Mouse (Mus musculus): ENCODE results near the gene Zfp553.
A peak's percentile ranks its signal among the peaks of the same experiment; 100 is the strongest.

Zfp553 gene

GRCm38 (mm10) chr7:127270666-127271065, 37.8 kb downstream of the Zfp553 start:
- TF ChIP-seq GATA4 (IDR thresholded peaks at IDR 0.05; ENCODE audit: insufficient replicate concordance, low read length) = no peak

DNA sequence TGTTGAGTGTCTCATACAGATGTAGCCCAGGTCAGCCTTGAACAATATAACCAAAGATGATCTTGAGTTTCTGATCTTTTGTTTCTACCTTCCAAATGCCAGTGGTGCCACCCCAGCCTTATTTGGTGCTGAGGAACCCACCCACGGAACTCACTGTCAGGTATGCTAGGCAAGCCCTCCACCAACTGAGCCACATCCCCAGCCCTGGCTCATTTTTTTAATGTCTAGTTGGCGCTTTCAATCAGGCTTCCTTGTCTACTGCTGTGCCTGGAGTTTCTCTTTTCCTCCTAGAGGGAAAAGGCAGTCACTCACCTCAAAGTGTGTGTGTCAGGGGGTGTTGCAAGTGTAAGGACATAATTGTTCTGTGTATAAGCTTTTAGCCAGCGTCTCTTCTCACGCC, 38.2 kb downstream of the Zfp553 start:
- no peak for TF ChIP-seq GATA4 (IDR thresholded peaks at IDR 0.05; ENCODE audit: insufficient replicate concordance, low read length)

DNA sequence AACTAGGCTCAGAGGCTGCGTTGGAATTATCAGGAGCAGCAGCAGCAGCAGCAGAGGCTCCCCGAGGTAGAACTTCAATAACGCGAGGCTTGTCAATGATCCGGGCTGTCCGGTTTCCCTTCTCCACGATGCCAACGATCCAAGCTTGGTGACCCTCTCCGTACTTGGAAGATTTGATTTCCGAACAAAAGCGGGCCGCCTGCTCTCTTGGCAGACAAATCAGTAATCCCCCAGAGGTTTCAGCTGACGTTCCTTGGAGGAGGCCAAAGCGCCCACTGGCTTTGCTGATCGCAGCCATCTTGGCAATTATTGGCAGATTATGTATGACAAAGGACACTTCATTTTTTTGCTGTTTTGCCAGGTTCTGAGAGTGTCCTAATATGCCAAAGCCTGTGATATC, 39.7 kb downstream of the Zfp553 start:
- TF ChIP-seq GATA4 (IDR thresholded peaks at IDR 0.05; ENCODE audit: insufficient replicate concordance, low read length) = no peak

GRCm38 (mm10) chr7:127273118-127273923, 40.5 kb downstream of the Zfp553 start:
- TF ChIP-seq GATA4 (IDR thresholded peaks at IDR 0.05; ENCODE audit: insufficient replicate concordance, low read length) = no peak

- peak; percentile 58; the same call in 1 of the 2 replicates for TF ChIP-seq GATA4 (IDR thresholded peaks at IDR 0.05; ENCODE audit: insufficient replicate concordance, low read length)
Observed at GRCm38 (mm10) chr7:127273925-127274789, 41.3 kb downstream of the Zfp553 start, which contains the start of gene Sephs2. Sephs2 (minus strand) TSS chr7:127274055.

- TF ChIP-seq GATA4 (IDR thresholded peaks at IDR 0.05; ENCODE audit: insufficient replicate concordance, low read length) = no peak
Observed at GRCm38 (mm10) chr7:127276519-127276961, 43.7 kb downstream of the Zfp553 start.

DNA sequence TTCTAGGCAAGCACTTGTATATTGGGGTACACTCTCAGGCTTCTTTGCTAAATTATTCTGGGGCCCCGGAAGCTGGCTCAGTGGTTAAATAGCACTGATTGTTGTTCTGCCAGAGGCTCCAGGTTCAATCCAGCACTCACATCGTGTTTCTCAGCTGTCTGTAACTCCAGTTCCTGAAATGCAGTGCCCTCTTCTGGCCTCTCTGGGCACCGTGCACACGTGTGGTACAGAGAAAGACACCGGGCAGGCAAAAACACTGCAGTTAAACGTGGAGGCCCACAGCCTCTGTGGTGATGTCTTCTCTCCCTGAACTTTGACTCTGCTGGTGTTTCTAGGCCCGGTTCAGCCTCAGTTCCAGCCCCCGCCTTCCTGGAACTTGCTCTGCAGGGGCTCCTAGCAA, 45.5 kb downstream of the Zfp553 start:
- TF ChIP-seq GATA4 (IDR thresholded peaks at IDR 0.05; ENCODE audit: insufficient replicate concordance, low read length) = no peak

- no peak for TF ChIP-seq GATA4 (IDR thresholded peaks at IDR 0.05; ENCODE audit: insufficient replicate concordance, low read length)
Observed at GRCm38 (mm10) chr7:127280092-127280491, 47.2 kb downstream of the Zfp553 start.

DNA sequence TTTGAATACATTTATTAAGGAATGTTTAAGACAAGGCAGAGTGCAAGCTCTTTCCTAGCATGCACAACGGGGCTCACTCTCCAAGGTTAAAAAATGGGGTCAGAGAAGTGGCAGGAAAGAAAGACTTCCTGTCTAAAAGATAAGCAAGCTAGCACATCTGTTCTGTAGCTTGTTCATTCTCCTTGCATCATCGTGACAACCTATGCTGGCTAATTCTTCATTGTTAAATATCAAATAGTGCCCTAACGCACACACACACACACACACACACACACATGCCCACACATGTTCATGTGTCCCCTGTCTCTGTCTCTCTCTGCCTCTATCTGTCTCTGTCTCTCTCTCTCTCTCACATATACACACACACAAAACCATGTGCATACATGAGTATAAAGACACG, 48.3 kb downstream of the Zfp553 start:
- TF ChIP-seq GATA4 (IDR thresholded peaks at IDR 0.05; ENCODE audit: insufficient replicate concordance, low read length) = no peak

DNA sequence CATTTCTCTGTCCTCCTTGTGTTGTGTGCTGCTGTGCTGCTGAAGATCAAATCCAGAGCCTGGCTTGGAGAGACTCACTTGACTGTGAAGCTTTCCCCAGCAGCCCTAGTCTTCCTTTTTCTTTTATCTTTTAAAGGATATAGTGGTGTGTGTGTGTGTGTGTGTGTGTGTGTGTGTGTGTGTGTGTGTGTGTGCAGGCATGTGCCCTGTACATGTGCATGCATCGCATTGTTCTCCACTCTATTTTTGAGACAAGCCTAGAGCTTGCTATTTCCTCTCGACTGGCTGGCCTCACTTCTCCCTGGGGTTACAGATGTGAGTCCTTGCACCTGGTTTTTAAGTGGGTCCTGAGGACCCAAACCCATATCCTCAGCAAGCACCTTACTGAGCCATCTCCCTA, 49.3 kb downstream of the Zfp553 start:
- TF ChIP-seq GATA4 (IDR thresholded peaks at IDR 0.05; ENCODE audit: insufficient replicate concordance, low read length) = no peak

DNA sequence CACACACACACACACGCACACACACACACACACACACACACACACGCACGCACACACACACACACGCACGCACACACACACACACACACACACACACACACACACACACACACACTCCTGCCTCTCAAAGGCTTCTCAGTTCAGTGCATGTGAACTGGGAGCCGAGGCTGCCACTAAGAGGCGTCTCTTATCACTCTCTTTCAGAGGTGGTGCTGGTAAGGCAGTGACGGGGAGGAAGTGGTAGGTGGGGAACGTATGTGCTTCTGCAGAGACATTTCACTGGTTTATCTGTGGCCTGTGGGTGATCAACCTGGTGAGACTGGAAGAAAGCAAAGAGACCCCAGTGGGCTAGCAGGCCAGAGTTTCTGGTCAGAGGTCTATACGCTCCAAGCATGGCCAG, 52.3 kb downstream of the Zfp553 start:
- no peak for TF ChIP-seq GATA4 (IDR thresholded peaks at IDR 0.05; ENCODE audit: insufficient replicate concordance, low read length)

Measured in liver, adult (tissue).